Comparison of ENCODE assay signal across 12 mouse cellular contexts in the genomic region with DNA sequence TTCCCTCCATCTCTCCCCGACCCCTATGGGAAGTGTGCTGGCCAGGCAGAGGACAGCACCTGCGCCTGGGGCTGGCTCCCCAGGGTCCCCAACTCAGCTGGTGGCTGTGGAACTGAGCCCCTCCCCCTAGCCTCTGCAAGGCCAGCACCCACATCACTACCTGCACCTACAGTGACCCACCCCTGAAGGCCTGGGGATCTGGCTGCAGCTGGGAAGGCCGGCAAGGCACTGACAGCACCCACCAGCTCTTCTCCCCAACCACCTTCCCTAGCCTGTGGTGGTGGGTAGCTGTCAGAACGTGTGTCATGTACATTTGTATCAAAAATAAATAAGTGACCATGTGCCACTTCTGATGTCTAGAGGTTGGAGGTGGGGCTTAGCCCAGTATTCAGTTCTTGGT. TPM values are rescaled to one million over a fixed set of nuclear protein-coding genes. Genes with fewer than 3 reads are reported as not detected.
DNase-seq lines count a peak whose midpoint lies in the region; ATAC-seq and TF ChIP-seq lines count a peak whose summit lies in the region.
"Had no signal": no experiment of that assay in that cellular context is flagged by ENCODE, and none has a peak within 500 bp of the region (broad histone marks: within the 10 kb centered on the region; RNA-seq: fewer than 3 reads in every experiment).

No protein-coding gene starts in this region.

- no peak for TF ChIP-seq CTCF in forebrain, postnatal 0 days (IDR thresholded peaks at IDR 0.05; ENCODE audit: low read depth)

- H3K9me3 ChIP-seq in forebrain, embryonic 11.5 days (ENCODE audit: control insufficient read depth, low read length): no peaks in the 10 kb centered on the region
- H3K9me3 ChIP-seq in forebrain, postnatal 0 days (ENCODE audit: low read length): no peaks in the 10 kb centered on the region
- H3K9me3 ChIP-seq in kidney, embryonic 15.5 days (replicated peaks): no peaks in the 10 kb centered on the region
- no peaks in the 10 kb centered on the region for H3K9me3 ChIP-seq in limb, embryonic 13.5 days
- H3K9me3 ChIP-seq: lung, embryonic 15.5 days had no signal

- H3K4me3 ChIP-seq in forebrain, embryonic 11.5 days (ENCODE audit: low read depth, low read length): no peak overlapping the region
- no peak overlapping the region for H3K4me3 ChIP-seq in forebrain, postnatal 0 days (ENCODE audit: low read depth, low read length)
- no peak overlapping the region for H3K4me3 ChIP-seq in kidney, embryonic 15.5 days (replicated peaks)
- H3K4me3 ChIP-seq in limb, embryonic 13.5 days: no peak overlapping the region

- WGBS in forebrain, embryonic 11.5 days: 77% methylated on average over 4 of the region's 4 CpGs
- WGBS in forebrain, postnatal 0 days: 75% methylated on average over 4 of the region's 4 CpGs
- WGBS in kidney, embryonic 15.5 days: 70% methylated on average over 4 of the region's 4 CpGs
- 70% methylated on average over 4 of the region's 4 CpGs for whole genome bisulfite sequencing in limb, embryonic 13.5 days

- peaks cover 3% of the 10 kb centered on the region; the same call in 1 of the 2 replicates for H3K36me3 ChIP-seq in forebrain, embryonic 11.5 days (ENCODE audit: control insufficient read depth, insufficient read depth, low read length)
- peaks cover 47% of the 10 kb centered on the region for H3K36me3 ChIP-seq in forebrain, postnatal 0 days (ENCODE audit: insufficient read depth)
- peaks cover 68% of the 10 kb centered on the region for H3K36me3 ChIP-seq in kidney, embryonic 15.5 days
- peaks cover 71% of the 10 kb centered on the region for H3K36me3 ChIP-seq in limb, embryonic 13.5 days

- H3K9ac ChIP-seq in forebrain, embryonic 11.5 days (ENCODE audit: low read length): no peak overlapping the region
- no peak overlapping the region for H3K9ac ChIP-seq in forebrain, postnatal 0 days
- no peak overlapping the region for H3K9ac ChIP-seq in kidney, embryonic 15.5 days
- no peak overlapping the region; the same call in 1 of the 2 replicates for H3K9ac ChIP-seq in limb, embryonic 13.5 days

- peak; percentile 50 for DNase-seq in forebrain, embryonic 11.5 days (ENCODE audit: low spot score)
- no peak for DNase-seq in forebrain, postnatal 0 days
- DNase-seq in kidney, adult 8-10 months: no peak
- no peak for DNase-seq in urinary bladder, postnatal 36 days (ENCODE audit: low spot score in 2 of 2)
- DNase-seq in right cerebral cortex, adult 18-20 months: no peak

- no peak overlapping the region for H3K4me2 ChIP-seq in forebrain, embryonic 11.5 days (ENCODE audit: low read depth, low read length, severe bottlenecking)
- H3K4me2 ChIP-seq in forebrain, postnatal 0 days (ENCODE audit: low read depth): no peak overlapping the region
- no peak overlapping the region for H3K4me2 ChIP-seq in kidney, embryonic 15.5 days
- H3K4me2 ChIP-seq in limb, embryonic 13.5 days (replicated peaks): no peak overlapping the region; the same call in 1 of the 2 replicates

- ATAC-seq in forebrain, embryonic 11.5 days (replicated peaks; ENCODE audit: low FRiP score): no peak
- no peak for ATAC-seq in forebrain, postnatal 0 days
- ATAC-seq in kidney, embryonic 15.5 days (replicated peaks; ENCODE audit: low FRiP score): no peak
- 0 out of 2 replicates have a peak, but pooled peaks have one; percentile 3 for ATAC-seq in erythroblast, adult 5-6 weeks (replicated peaks; ENCODE audit: low FRiP score, poor library complexity, severe bottlenecking)
- no peak for ATAC-seq in limb, embryonic 13.5 days (ENCODE audit: low FRiP score, low read depth)

- peaks cover 3% of the 10 kb centered on the region for H3K4me1 ChIP-seq in forebrain, embryonic 11.5 days (replicated peaks; ENCODE audit: control insufficient read depth, insufficient read depth, low read length)
- 0 out of 2 replicates have a peak, but pooled peaks cover 7% of the 10 kb centered on the region for H3K4me1 ChIP-seq in forebrain, postnatal 0 days (ENCODE audit: insufficient read depth)
- H3K4me1 ChIP-seq in kidney, embryonic 15.5 days: peaks cover 37% of the 10 kb centered on the region
- peaks cover 34% of the 10 kb centered on the region for H3K4me1 ChIP-seq in limb, embryonic 13.5 days

- no peaks in the 10 kb centered on the region for H3K27me3 ChIP-seq in forebrain, embryonic 11.5 days (ENCODE audit: control insufficient read depth, insufficient read depth, low read length)
- no peaks in the 10 kb centered on the region for H3K27me3 ChIP-seq in forebrain, postnatal 0 days (ENCODE audit: insufficient read depth, low read length)
- H3K27me3 ChIP-seq in kidney, embryonic 15.5 days: no peaks in the 10 kb centered on the region
- no peaks in the 10 kb centered on the region for H3K27me3 ChIP-seq in limb, embryonic 13.5 days
- H3K27me3 ChIP-seq: lung, embryonic 15.5 days had no signal

- no peak overlapping the region for H3K27ac ChIP-seq in forebrain, embryonic 11.5 days (ENCODE audit: low read depth, low read length)
- no peak overlapping the region for H3K27ac ChIP-seq in forebrain, postnatal 0 days (ENCODE audit: low read depth, low read length)
- H3K27ac ChIP-seq in kidney, embryonic 15.5 days: peak overlapping the region; percentile 20; the same call in 1 of the 2 replicates
- H3K27ac ChIP-seq in limb, embryonic 13.5 days: peak overlapping the region; percentile 65
- H3K27ac ChIP-seq: lung, embryonic 15.5 days had no signal

RNA-seq across cellular contexts. Expression of gene Abhd15, which starts 7.5 kb away (rescaled TPM):
- polyA plus RNA-seq in forebrain, embryonic 11.5 days (2014; fragmentation: Nextera tagmentation; extraction: Ambion mirVana): 3.3 TPM in 2 replicates
- 1.6 and 1.9 TPM in 2 replicates for total RNA-seq in forebrain, postnatal 0 days (2014; rRNA removed)
- polyA plus RNA-seq in forebrain, postnatal 0 days (2015; fragmentation: Nextera tagmentation; extraction: Ambion mirVana): 1.1 and 1.5 TPM in 2 replicates
- 1.9 TPM in 2 replicates for polyA plus RNA-seq in kidney, embryonic 15.5 days (2015; fragmentation: Nextera tagmentation; extraction: Ambion mirVana)
- total RNA-seq in erythroblast, adult 5-6 weeks (2015; ENCODE audit: low replicate concordance): 2.9 TPM in 1 of 2 replicates, not detected in the other
- total RNA-seq in erythroblast, adult 5-6 weeks (2017; ENCODE audit: low replicate concordance): 0.14 and 2.5 TPM in 2 replicates
- polyA plus RNA-seq in limb, embryonic 13.5 days (2015; fragmentation: Nextera tagmentation; extraction: Ambion mirVana): 1.5 and 1.6 TPM in 2 replicates

RNA-seq across cellular contexts. Expression of gene Trp53i13, which starts 8.4 kb away (rescaled TPM):
- polyA plus RNA-seq in forebrain, embryonic 11.5 days (2014; fragmentation: Nextera tagmentation; extraction: Ambion mirVana): 32.2 and 35.8 TPM in 2 replicates
- total RNA-seq in forebrain, postnatal 0 days (2014; rRNA removed): 7.7 and 12.4 TPM in 2 replicates
- polyA plus RNA-seq in forebrain, postnatal 0 days (2015; fragmentation: Nextera tagmentation; extraction: Ambion mirVana): 12.3 and 12.4 TPM in 2 replicates
- 34.8 and 41.2 TPM in 2 replicates for polyA plus RNA-seq in kidney, embryonic 15.5 days (2015; fragmentation: Nextera tagmentation; extraction: Ambion mirVana)
- not detected in 2 replicates for total RNA-seq in erythroblast, adult 5-6 weeks (2015; ENCODE audit: low replicate concordance)
- not detected in 2 replicates for total RNA-seq in erythroblast, adult 5-6 weeks (2017; ENCODE audit: low replicate concordance)
- polyA plus RNA-seq in limb, embryonic 13.5 days (2015; fragmentation: Nextera tagmentation; extraction: Ambion mirVana): 57.6 and 57.8 TPM in 2 replicates

RNA-seq across cellular contexts. Expression of gene Gm10392, which starts 11.6 kb away (rescaled TPM):
- polyA plus RNA-seq in forebrain, embryonic 11.5 days (2014; fragmentation: Nextera tagmentation; extraction: Ambion mirVana): 0.19 TPM in 1 of 2 replicates, not detected in the other
- total RNA-seq in forebrain, postnatal 0 days (2014; rRNA removed): not detected in 2 replicates
- polyA plus RNA-seq in forebrain, postnatal 0 days (2015; fragmentation: Nextera tagmentation; extraction: Ambion mirVana): not detected in 2 replicates
- 0.27 TPM in 1 of 2 replicates, not detected in the other for polyA plus RNA-seq in kidney, embryonic 15.5 days (2015; fragmentation: Nextera tagmentation; extraction: Ambion mirVana)
- not detected in 2 replicates for total RNA-seq in erythroblast, adult 5-6 weeks (2015; ENCODE audit: low replicate concordance)
- total RNA-seq in erythroblast, adult 5-6 weeks (2017; ENCODE audit: low replicate concordance): 0.09 TPM in 1 of 2 replicates, not detected in the other
- polyA plus RNA-seq in limb, embryonic 13.5 days (2015; fragmentation: Nextera tagmentation; extraction: Ambion mirVana): not detected in 2 replicates
- total RNA-seq: adrenal gland, postnatal 25 days; left cerebral cortex, postnatal 14 days had no signal
- polyA plus RNA-seq: testis, adult 2 months had no signal

RNA-seq across cellular contexts. Expression of gene Git1, which starts 14.1 kb away (rescaled TPM):
- polyA plus RNA-seq in forebrain, embryonic 11.5 days (2014; fragmentation: Nextera tagmentation; extraction: Ambion mirVana): 19.2 and 21.2 TPM in 2 replicates
- 91.2 and 126 TPM in 2 replicates for total RNA-seq in forebrain, postnatal 0 days (2014; rRNA removed)
- polyA plus RNA-seq in forebrain, postnatal 0 days (2015; fragmentation: Nextera tagmentation; extraction: Ambion mirVana): 20.1 and 22.1 TPM in 2 replicates
- 9.7 and 12.6 TPM in 2 replicates for polyA plus RNA-seq in kidney, embryonic 15.5 days (2015; fragmentation: Nextera tagmentation; extraction: Ambion mirVana)
- 9.2 and 11.5 TPM in 2 replicates for total RNA-seq in erythroblast, adult 5-6 weeks (2015; ENCODE audit: low replicate concordance)
- total RNA-seq in erythroblast, adult 5-6 weeks (2017; ENCODE audit: low replicate concordance): 4.4 and 5.6 TPM in 2 replicates
- polyA plus RNA-seq in limb, embryonic 13.5 days (2015; fragmentation: Nextera tagmentation; extraction: Ambion mirVana): 9.8 and 10.9 TPM in 2 replicates

RNA-seq across cellular contexts. Expression of gene Ankrd13b, which starts 17.9 kb away (rescaled TPM):
- 19.0 and 22.0 TPM in 2 replicates for polyA plus RNA-seq in forebrain, embryonic 11.5 days (2014; fragmentation: Nextera tagmentation; extraction: Ambion mirVana)
- total RNA-seq in forebrain, postnatal 0 days (2014; rRNA removed): 81.7 and 81.9 TPM in 2 replicates
- polyA plus RNA-seq in forebrain, postnatal 0 days (2015; fragmentation: Nextera tagmentation; extraction: Ambion mirVana): 55.4 and 56.8 TPM in 2 replicates
- 5.3 and 6.9 TPM in 2 replicates for polyA plus RNA-seq in kidney, embryonic 15.5 days (2015; fragmentation: Nextera tagmentation; extraction: Ambion mirVana)
- 0.77 TPM in 1 of 2 replicates, not detected in the other for total RNA-seq in erythroblast, adult 5-6 weeks (2015; ENCODE audit: low replicate concordance)
- 4.1 TPM in 1 of 2 replicates, not detected in the other for total RNA-seq in erythroblast, adult 5-6 weeks (2017; ENCODE audit: low replicate concordance)
- polyA plus RNA-seq in limb, embryonic 13.5 days (2015; fragmentation: Nextera tagmentation; extraction: Ambion mirVana): 10.0 and 10.4 TPM in 2 replicates

Comparison
In these comparisons a context has a peak if more than half of its experiments do, and no peak if none do; other contexts are left out.
1. H3K27ac ChIP-seq: peak in kidney, embryonic 15.5 days (single experiment) and limb, embryonic 13.5 days (single experiment); none in forebrain, embryonic 11.5 days (single experiment) and forebrain, postnatal 0 days (single experiment).